Mouse (Mus musculus): Measurements from ENCODE around the gene Pex14. TPM values are rescaled to one million over a fixed set of nuclear protein-coding genes. Genes with fewer than 3 reads are reported as not detected.

The Pex14 gene
- polyA plus RNA-seq, 1 experiment from 2014 or later, result 63.9 TPM

DNA sequence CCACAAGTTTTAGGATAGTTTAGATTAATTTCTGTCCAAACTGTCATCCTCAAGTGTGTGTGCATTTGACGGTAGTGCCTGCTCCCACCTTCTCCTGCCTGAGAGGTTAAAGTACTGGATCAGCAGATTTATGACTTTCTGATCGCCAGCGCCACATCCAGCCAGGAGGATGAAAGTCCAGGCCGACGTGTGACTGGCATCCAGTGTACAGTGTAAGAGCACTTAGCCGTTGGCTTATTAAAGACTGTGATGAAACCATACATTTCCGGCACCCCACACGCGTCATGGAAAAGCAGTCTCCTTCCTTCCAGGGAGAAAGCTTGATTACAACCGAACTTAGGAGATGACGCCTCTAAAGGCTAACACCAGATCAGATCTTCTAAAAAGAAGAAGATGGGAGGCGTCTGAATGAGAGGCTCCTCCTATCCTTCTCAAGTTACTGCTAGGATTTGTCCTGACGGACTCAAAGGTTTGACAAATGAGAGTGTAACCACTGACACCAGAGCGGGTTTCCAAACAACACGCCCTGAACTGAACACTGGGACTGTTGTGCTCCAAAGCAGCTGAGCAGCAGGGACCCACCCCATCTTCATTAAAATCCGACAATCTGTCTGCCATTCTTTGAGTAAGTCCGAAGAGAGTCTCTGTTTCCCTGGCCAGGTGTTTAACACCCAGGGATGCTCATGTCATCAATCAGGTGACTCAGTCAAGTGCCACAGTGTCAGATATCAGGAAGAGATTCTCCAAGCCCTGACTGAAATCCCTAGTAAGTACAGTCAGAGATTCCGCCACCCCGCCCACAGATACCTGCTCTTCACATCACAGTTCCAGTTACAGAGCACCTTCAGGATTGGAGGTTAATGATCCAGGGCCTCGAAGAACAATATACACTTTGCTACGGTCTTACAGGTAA lies 37.0 kb downstream of the Pex14 start:
- ATAC-seq, result no peak
- 54% methylated on average over 21 of the region's 21 CpGs for WGBS
- H3K36me3 ChIP-seq (ENCODE audit: control insufficient read depth, insufficient read depth, low read length), result no peaks in the 10 kb centered on the region
- H3K4me1 ChIP-seq (ENCODE audit: control insufficient read depth, insufficient read depth, low read depth, low read length), result peaks cover 17% of the 10 kb centered on the region
- H3K27ac ChIP-seq (ENCODE audit: low read depth, low read length), result no peak overlapping the region
- H3K9me3 ChIP-seq (ENCODE audit: control insufficient read depth, low read length), result no peaks in the 10 kb centered on the region
- H3K4me2 ChIP-seq (ENCODE audit: low read length), result no peak overlapping the region
- no peak overlapping the region for H3K9ac ChIP-seq (ENCODE audit: low read depth, low read length)
- H3K4me3 ChIP-seq (ENCODE audit: low read length), result no peak overlapping the region
- no peaks in the 10 kb centered on the region; the same call in 1 of the 2 replicates for H3K27me3 ChIP-seq (replicated peaks; ENCODE audit: control insufficient read depth, insufficient read depth, low read length)

DNA sequence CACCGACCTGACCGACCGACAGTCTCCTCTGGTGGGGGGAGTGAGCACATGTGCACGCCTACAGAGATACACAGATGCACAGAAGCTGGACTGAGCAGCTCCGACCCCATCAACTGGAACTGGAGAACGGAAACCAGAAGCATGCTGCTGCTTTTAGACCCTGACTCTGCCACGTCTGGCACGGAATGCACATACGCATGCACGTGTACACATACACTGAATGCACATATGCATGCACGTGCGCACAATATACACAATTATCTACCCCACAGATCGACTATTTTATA lies 38.3 kb downstream of the Pex14 start:
- no peak overlapping the region for H3K4me2 ChIP-seq (ENCODE audit: low read length)
- H3K9me3 ChIP-seq (ENCODE audit: control insufficient read depth, low read length), result no peaks in the 10 kb centered on the region
- no peaks in the 10 kb centered on the region; the same call in 1 of the 2 replicates for H3K27me3 ChIP-seq (replicated peaks; ENCODE audit: control insufficient read depth, insufficient read depth, low read length)
- no peak for ATAC-seq
- H3K36me3 ChIP-seq (ENCODE audit: control insufficient read depth, insufficient read depth, low read length), result no peaks in the 10 kb centered on the region
- H3K4me3 ChIP-seq (ENCODE audit: low read length), result no peak overlapping the region
- H3K4me1 ChIP-seq (ENCODE audit: control insufficient read depth, insufficient read depth, low read depth, low read length), result peaks cover 26% of the 10 kb centered on the region
- H3K9ac ChIP-seq (ENCODE audit: low read depth, low read length), result no peak overlapping the region
- no peak overlapping the region for H3K27ac ChIP-seq (ENCODE audit: low read depth, low read length)
- 51% methylated on average over 13 of the region's 13 CpGs for WGBS

DNA sequence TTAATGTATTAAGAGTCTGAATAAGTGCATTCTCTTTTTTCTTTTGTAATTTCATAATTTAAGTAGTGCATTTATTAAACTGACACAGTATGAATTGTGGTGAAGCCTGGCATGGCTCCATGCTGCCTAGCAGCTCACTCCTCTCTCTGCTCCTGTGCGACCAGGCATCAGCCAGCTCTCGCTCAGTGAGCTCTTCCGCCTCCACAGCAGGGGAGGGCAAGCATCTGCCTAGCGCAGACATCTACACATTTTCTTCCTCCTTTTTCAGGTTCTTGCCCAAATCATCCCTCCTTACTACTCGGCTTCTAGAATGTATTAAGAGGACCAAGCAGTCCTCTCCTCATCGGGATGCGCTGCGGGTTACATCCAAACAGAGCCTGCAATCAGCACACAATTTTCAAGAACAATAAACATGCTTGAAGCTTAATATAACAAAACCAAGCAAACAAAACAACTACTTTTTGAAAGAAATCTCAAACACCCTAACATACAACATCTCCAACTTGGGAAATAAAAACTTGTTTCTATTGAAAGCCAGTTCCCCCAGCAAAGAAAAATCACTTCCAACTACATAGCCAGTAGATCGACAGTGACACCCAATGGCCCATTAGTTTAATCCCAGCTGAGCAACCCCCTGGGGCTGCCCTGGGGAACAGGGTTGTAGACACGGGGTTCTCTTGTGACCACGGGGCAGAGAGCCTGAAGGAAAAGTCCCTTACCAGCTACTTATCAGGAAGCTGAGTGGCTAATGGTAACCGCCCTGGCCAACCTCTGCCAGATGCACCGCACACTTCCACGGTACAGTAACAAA lies 38.9 kb downstream of the Pex14 start:
- WGBS, result 32% methylated on average over 14 of the region's 14 CpGs
- no peak overlapping the region for H3K27ac ChIP-seq (ENCODE audit: low read depth, low read length)

DNA sequence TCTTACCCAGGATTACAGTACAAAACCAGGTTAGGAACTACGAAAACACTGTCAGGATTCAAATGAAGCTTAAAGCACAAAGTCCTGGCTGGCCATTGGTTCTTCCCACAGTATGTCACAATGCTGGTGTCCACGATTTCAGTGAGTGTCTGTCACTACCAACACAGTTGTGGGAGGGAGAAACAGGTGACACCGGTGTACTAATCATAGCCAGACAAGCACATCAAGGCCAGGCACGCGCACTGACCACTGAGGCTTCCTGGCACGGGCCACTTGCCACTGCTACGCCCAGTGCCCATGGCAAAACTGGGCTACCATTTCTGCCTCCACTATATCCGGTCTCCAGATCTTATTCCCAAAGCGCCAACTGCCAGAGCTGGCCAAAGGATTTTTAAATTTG lies 40.0 kb downstream of the Pex14 start:
- H3K4me1 ChIP-seq (ENCODE audit: control insufficient read depth, insufficient read depth, low read depth, low read length), result peaks cover 26% of the 10 kb centered on the region
- no peak overlapping the region for H3K4me2 ChIP-seq (ENCODE audit: low read length)
- no peak overlapping the region for H3K27ac ChIP-seq (ENCODE audit: low read depth, low read length)
- WGBS, result 89% methylated on average over 9 of the region's 9 CpGs
- H3K9ac ChIP-seq (ENCODE audit: low read depth, low read length), result no peak overlapping the region
- ATAC-seq, result no peak
- no peaks in the 10 kb centered on the region; the same call in 1 of the 2 replicates for H3K27me3 ChIP-seq (replicated peaks; ENCODE audit: control insufficient read depth, insufficient read depth, low read length)
- H3K36me3 ChIP-seq (ENCODE audit: control insufficient read depth, insufficient read depth, low read length), result no peaks in the 10 kb centered on the region
- no peaks in the 10 kb centered on the region for H3K9me3 ChIP-seq (ENCODE audit: control insufficient read depth, low read length)
- H3K4me3 ChIP-seq (ENCODE audit: low read length), result no peak overlapping the region

More for the DNA sequence above, 38.9 kb downstream of the Pex14 start:
- Histone ChIP-seq H3K4me2 (ENCODE audit: low read length) (no peak overlapping the region), H3K9ac (ENCODE audit: low read depth, low read length) (no peak overlapping the region), H3K36me3 (ENCODE audit: control insufficient read depth, insufficient read depth, low read length) (no peaks in the 10 kb centered on the region), H3K9me3 (ENCODE audit: control insufficient read depth, low read length) (no peaks in the 10 kb centered on the region), H3K4me1 (ENCODE audit: control insufficient read depth, insufficient read depth, low read depth, low read length) (peaks cover 26% of the 10 kb centered on the region), H3K27me3 (replicated peaks; ENCODE audit: control insufficient read depth, insufficient read depth, low read length) (no peaks in the 10 kb centered on the region; the same call in 1 of the 2 replicates), H3K4me3 (ENCODE audit: low read length) (no peak overlapping the region)
- ATAC-seq, result no peak

DNA sequence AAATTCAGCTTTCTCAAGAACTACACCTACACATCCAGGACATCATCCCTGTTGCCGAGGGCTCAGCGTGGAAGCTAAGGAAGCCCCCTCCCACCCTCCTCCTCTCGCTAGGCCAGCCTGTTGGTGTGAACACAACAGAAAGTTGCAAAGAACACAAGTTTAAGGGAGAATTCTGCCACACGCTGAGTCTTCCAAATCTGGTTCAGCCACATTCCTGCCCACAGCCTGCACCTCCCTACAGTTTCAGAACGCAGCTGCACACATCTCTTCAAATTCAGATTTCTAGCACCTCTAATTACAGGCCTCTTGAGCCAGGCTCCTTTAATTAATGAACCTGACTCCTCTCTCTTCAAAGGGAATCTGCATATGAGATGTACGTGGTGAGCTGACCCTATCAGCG lies 41.4 kb downstream of the Pex14 start:
- no peak overlapping the region for H3K9ac ChIP-seq (ENCODE audit: low read depth, low read length)
- H3K36me3 ChIP-seq (ENCODE audit: control insufficient read depth, insufficient read depth, low read length), result no peaks in the 10 kb centered on the region
- no peak overlapping the region for H3K4me2 ChIP-seq (ENCODE audit: low read length)
- H3K27ac ChIP-seq (ENCODE audit: low read depth, low read length), result no peak overlapping the region
- WGBS, result 45% methylated on average over 7 of the region's 7 CpGs
- no peaks in the 10 kb centered on the region for H3K9me3 ChIP-seq (ENCODE audit: control insufficient read depth, low read length)
- ATAC-seq, result no peak
- peaks cover 26% of the 10 kb centered on the region for H3K4me1 ChIP-seq (ENCODE audit: control insufficient read depth, insufficient read depth, low read depth, low read length)
- H3K27me3 ChIP-seq (replicated peaks; ENCODE audit: control insufficient read depth, insufficient read depth, low read length), result no peaks in the 10 kb centered on the region; the same call in 1 of the 2 replicates
- no peak overlapping the region for H3K4me3 ChIP-seq (ENCODE audit: low read length)

DNA sequence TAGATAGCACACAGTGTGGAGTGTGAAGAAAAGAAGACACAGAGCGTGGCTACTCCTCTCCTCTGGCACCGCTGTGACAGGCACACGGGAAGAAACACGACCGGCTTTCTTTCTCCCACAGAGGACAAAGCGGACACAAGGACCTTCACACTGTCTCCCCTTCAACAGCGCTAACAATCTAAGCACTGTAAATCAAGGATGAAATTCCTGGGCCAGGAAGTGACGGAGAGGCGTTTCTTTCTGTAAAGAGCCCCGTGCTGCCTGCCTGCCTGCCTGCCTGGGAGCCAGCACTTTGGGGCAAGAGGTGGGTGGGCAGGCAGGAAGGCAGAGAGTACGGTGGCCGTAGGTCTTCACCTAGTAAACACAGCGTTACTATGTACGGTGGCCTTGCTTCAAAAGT lies 42.2 kb downstream of the Pex14 start:
- no peaks in the 10 kb centered on the region; the same call in 1 of the 2 replicates for H3K27me3 ChIP-seq (replicated peaks; ENCODE audit: control insufficient read depth, insufficient read depth, low read length)
- H3K36me3 ChIP-seq (ENCODE audit: control insufficient read depth, insufficient read depth, low read length), result no peaks in the 10 kb centered on the region
- peaks cover 26% of the 10 kb centered on the region for H3K4me1 ChIP-seq (ENCODE audit: control insufficient read depth, insufficient read depth, low read depth, low read length)
- no peak overlapping the region for H3K9ac ChIP-seq (ENCODE audit: low read depth, low read length)
- no peak overlapping the region for H3K27ac ChIP-seq (ENCODE audit: low read depth, low read length)
- H3K4me2 ChIP-seq (ENCODE audit: low read length), result no peak overlapping the region; the same call in 1 of the 2 replicates
- no peak for ATAC-seq
- no peak overlapping the region for H3K4me3 ChIP-seq (ENCODE audit: low read length)
- 39% methylated on average over 14 of the region's 14 CpGs for WGBS
- no peaks in the 10 kb centered on the region for H3K9me3 ChIP-seq (ENCODE audit: control insufficient read depth, low read length)

DNA sequence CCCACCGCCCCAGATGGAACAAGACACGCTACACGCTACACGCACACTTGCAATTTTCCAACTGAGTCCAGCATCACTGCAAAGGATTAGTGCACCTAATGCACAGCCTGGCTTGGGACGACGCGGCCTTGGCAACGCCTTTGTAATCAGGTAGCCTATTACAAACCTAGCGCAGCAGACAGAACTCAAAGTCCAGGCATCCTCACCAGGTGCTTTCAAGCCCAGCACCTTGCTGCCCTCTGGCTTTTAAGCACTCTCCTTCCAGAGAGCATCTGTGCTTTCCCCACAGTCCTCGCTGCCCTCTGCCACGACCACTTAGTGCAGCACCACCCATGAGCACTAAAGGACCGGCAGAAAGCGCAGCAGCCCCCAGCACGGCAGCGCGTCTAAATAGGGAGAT lies 42.7 kb downstream of the Pex14 start:
- Histone ChIP-seq H3K36me3 (ENCODE audit: control insufficient read depth, insufficient read depth, low read length) (no peaks in the 10 kb centered on the region), H3K4me2 (ENCODE audit: low read length) (no peak overlapping the region), H3K9ac (ENCODE audit: low read depth, low read length) (no peak overlapping the region), H3K9me3 (ENCODE audit: control insufficient read depth, low read length) (no peaks in the 10 kb centered on the region), H3K4me3 (ENCODE audit: low read length) (no peak overlapping the region), H3K27me3 (replicated peaks; ENCODE audit: control insufficient read depth, insufficient read depth, low read length) (no peaks in the 10 kb centered on the region; the same call in 1 of the 2 replicates), H3K27ac (ENCODE audit: low read depth, low read length) (no peak overlapping the region), H3K4me1 (ENCODE audit: control insufficient read depth, insufficient read depth, low read depth, low read length) (peaks cover 22% of the 10 kb centered on the region)
- ATAC-seq, result no peak
- 72% methylated on average over 16 of the region's 16 CpGs for WGBS

DNA sequence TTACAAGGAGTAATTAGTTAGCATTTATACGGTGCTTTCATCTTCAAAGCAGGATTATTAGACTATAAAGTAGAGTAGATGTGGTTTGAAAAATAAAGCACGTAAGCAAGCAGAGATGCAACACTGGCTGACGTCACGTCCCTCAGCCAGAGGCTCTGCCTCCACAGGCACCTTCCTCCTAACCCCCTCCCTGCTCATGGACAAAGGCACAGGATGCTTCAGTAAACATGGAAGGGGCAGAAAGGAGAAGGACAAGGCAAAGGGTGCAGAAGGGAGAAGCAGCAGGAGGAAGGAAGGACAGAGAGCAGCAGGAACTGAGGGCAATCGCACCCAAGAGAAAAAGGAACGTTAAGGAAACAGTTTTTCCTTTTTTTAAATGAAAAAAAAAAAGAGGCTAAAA lies 43.8 kb downstream of the Pex14 start:
- Histone ChIP-seq H3K4me2 (ENCODE audit: low read length) (no peak overlapping the region), H3K36me3 (ENCODE audit: control insufficient read depth, insufficient read depth, low read length) (no peaks in the 10 kb centered on the region), H3K4me1 (ENCODE audit: control insufficient read depth, insufficient read depth, low read depth, low read length) (peaks cover 16% of the 10 kb centered on the region), H3K4me3 (ENCODE audit: low read length) (no peak overlapping the region), H3K9me3 (ENCODE audit: control insufficient read depth, low read length) (no peaks in the 10 kb centered on the region), H3K9ac (ENCODE audit: low read depth, low read length) (no peak overlapping the region), H3K27ac (ENCODE audit: low read depth, low read length) (no peak overlapping the region), H3K27me3 (replicated peaks; ENCODE audit: control insufficient read depth, insufficient read depth, low read length) (no peaks in the 10 kb centered on the region; the same call in 1 of the 2 replicates)
- no peak for ATAC-seq
- WGBS, result 53% methylated on average over 6 of the region's 6 CpGs
